Mouse (Mus musculus) gastrocnemius, adult 18-20 months (tissue): Measurements from ENCODE around the gene Cd3e. TPM values are rescaled to one million over a fixed set of nuclear protein-coding genes. Genes with fewer than 3 reads are reported as not detected.
"Not testable (repeated sequence)": the region's sequence is repeated elsewhere in the genome, so short reads cannot be mapped to it uniquely, and the experiment has no call there.

ENCODE experiments used
- DNase-seq: peaks from one replicate; pipeline ENCODE4 v3.0.0; 2021; ENCODE audit warnings: low spot score
- long read RNA-seq, 2 experiments: library from polyadenylated mRNA; stranded (forward); transcript quantifications; one replicate each; pipeline ENCODE4 v2.0.0; 2021
- total RNA-seq, 2 experiments: library from RNA; stranded (reverse); gene quantifications; 2 replicates each; pipeline ENCODE4 v1.2.3; 2021

Gene Cd3e
- total RNA-seq = not detected
- long read RNA-seq, experiment 1 = 0 reads
- long read RNA-seq, experiment 2 = 0 reads

GRCm38 (mm10) chr9:45009180-45010078, at the start of gene Cd3e:
Gene Cd3e, minus strand, starts transcription at chr9:45009627.
- no peak for DNase-seq

- peak; percentile 21 for DNase-seq
Measured at GRCm38 (mm10) chr9:45058304-45058940, 49.0 kb upstream of the Cd3e start.

DNA sequence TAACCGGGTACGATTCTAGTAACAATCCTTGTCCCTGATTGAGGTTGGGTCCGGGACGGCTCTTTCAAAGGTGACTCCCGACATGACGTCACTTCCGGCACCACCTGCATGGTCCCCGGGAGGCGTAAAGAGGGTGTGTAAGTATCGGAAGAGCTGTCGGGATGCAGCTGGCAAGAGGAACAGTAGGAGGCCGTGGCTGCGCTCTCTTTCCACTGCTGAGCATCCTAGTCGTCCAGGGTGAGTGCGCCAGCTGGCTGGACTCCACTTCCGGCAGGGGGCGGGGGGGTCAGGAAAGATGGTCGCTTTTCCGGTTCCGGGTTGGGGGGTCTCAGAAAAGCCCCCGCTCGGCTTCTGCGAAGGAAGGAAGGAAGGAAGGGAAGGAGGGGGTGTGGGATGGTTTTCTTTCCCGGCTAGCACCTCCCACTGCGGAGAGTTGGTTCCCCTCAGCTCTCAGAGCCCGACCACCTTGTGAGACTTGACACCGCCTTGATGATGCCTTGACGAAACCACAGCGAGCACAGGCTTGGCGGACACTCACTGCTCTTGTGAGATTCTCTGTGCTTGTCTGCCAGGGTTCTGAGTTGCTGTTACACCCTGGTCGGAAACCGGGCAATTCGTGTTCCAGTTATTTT, 45.8 kb upstream of the Cd3e start, which contains the start of gene Mpzl3:
Mpzl3 (plus strand) TSS at position 105 of the 632 bp plus-strand sequence.
- DNase-seq = peak; percentile 78

- DNase-seq = no peak
Measured at GRCm38 (mm10) chr9:45050301-45050700, 40.9 kb upstream of the Cd3e start.

DNA sequence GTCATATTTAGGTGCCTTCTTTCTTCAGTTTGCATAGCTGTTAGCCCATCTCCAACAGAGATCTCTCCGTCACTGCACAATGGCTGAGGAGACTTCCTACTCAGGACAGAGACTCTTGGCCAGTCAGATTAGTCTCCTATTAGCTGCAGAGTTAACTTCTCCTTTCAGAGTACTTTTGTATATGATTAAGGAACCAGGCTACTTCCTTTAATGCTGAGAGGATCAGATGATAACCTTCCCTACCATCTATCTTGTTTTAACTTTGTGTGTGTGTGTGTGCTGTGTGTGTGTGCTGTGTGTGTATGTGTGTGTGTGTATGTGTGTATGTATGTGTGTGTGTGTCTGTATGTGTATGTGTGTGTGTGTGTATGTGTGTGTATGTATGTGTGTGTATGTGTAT, 40.3 kb upstream of the Cd3e start:
- DNase-seq = no peak

DNA sequence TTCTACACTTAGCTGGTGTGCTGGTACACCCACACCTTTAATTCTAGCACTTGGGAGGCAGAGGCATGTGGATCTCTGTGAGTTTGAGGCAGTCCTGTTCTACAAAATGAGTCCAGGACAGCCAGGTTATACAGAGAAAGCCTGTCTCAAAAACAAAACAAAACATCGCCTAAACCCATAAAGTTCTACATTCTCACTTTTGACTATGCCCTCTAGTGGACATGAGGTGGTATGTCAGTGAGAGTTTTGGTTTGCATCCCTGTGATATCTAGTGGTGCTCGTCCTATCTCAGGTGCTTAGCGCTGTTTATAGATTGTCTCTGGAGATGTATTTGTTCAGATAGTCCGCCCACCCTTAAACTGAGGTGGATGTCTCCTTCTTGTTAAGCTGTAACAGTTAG, 39.1 kb upstream of the Cd3e start:
- DNase-seq = no peak

- no peak for DNase-seq
Measured at GRCm38 (mm10) chr9:45046973-45047372, 37.5 kb upstream of the Cd3e start.

DNA sequence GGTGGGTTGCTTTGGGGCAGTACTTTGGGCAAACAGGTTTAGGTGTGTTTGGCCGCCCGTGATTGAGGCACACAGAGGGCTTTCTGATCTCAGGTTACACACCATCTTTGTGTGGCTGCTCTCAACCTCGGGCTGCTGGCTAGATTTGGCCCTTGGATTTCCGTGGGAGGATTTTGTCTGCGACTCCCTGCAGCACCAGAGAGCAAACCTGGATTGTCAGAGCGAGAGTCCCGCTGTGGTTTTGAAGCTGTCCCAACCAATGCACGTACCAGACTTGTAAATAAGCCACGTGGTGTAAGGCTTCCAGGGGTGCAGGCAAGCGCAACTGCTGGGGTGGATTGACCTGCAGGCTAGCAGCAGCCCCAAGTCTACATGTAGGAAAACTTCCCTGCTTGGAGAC, 33.5 kb upstream of the Cd3e start:
- no peak for DNase-seq

- DNase-seq = no peak
Measured at GRCm38 (mm10) chr9:45042056-45042720, 32.8 kb upstream of the Cd3e start.

- no peak for DNase-seq
Measured at GRCm38 (mm10) chr9:45041131-45041838, 31.9 kb upstream of the Cd3e start.

- no peak for DNase-seq
Measured at GRCm38 (mm10) chr9:45040066-45040845, 30.8 kb upstream of the Cd3e start.

DNA sequence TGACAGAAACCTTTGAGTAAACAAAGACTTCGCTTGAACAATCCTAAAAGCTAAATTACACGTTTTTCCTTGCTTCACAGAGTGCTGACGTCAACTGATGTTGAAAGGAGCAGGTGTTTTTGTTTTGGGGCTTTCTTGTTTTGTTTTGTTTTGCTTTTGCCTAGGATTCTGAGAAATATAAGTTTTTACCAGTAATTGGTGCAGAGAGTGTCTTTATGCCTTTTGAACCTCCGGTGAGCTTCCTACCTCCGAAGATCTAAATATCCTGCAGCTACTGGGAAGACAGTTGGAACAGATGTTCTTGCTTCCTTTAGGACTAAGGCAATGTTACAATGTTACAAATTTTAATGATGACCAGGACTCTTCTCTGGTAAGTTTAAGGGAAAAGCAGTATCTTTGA, 30.1 kb upstream of the Cd3e start, which contains the start of gene Mpzl2:
Mpzl2 (plus strand) TSS at position 301 of the 400 bp plus-strand sequence.
- DNase-seq = no peak

DNA sequence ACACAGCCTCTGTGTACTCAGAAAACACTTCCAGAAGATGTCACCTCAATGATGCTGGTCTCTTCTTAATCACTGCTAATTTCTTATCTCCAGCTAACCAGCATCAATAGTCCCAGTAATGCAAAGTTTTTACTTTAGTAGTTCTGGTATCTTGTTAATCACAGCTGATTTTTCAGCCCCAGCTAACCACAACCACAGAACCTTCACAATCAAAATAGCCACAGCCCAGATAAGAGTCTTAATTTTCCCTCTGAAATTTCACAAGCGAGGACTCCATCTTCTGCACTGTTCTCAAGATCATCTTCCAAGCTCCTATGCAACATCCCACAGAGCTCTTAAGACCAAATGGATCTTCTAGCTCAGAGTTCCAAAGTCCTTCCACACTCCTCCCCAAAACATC, 28.4 kb upstream of the Cd3e start:
- not testable (repeated sequence) for DNase-seq

- DNase-seq = no peak
Measured at GRCm38 (mm10) chr9:45034526-45034925, 25.1 kb upstream of the Cd3e start.

DNA sequence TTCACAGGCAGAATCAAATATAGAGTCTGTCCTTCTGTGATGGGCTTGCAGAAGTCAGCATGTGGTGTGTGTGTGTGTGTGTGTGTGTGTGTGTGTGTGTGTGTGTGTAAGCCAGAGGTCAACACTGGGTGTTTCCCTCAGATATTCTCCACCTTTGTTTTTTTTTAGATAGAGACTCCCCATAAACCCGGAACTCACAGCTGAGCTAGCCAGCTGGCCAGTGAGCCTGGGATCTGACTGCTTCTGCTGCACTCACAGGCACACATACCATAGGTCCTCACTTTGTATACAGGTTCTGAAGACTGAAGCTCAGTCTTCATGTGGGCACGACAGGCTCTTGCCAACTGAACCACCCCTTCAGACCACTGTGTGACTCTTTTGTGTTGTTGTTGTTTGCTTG, 22.8 kb upstream of the Cd3e start:
- no peak for DNase-seq

- no peak for DNase-seq
Measured at GRCm38 (mm10) chr9:45030341-45030740, 20.9 kb upstream of the Cd3e start.

DNA sequence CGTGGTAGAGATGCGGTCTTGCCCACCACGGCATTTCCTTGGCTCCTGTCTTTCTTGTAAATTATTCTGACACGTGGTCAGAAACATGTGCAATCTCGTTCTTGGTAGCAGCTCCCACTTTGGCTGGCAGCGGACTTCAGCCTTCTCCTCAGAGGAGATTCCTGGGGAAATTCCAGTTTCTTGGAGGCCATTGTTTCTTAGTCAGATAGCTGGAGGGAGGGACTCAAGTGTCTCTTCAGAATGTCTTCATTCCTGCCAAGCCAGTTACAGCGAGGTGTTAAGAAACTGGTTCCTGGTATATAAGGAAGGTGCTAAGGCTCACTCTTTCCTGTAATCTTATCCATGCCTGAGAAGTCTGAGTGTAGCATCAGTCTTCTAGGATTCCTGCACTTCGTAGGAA, 17.9 kb upstream of the Cd3e start:
- DNase-seq = no peak

DNA sequence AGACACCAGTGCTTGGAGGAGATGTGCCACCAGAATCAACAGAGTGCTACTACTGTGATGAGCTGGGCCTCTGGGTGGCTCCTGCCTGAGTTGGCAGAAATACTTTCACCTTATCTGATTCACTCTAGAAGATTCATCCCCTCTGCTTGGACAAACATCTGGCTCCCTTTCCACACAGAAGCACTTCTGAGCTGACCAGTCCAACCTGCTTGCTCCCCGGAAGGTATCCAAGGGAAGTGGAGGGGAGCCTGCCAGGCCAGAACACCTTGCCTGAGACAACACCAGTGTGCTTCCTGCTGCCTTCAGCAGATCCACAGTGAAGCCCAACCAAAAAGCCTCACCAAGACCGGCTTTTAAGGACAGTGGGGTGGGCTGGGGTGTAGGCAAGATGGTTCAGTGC, 14.8 kb upstream of the Cd3e start:
- DNase-seq = no peak

GRCm38 (mm10) chr9:45023638-45024037, 14.2 kb upstream of the Cd3e start:
- DNase-seq = no peak

DNA sequence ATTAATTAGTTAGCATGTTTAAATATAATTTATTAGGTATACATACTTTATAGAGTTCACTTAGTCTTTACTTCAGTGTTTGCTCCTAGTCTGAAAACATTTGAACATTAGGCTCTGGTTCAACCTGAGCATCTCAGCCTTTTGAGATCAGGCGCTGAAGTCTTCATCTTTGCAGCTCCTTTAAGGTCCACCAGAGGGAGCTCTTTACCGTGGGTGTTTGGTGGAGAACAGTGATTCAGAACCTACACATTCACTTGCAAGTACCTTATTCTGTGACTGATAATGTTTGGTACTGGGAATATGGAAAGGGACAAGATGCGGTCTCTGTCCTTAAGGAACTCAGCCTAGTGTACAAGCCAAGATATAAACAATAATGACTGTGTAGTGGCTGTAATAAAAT, 13.4 kb upstream of the Cd3e start:
- DNase-seq = peak; percentile 46
